Mouse (Mus musculus) thymus, adult 18-20 months (tissue): ENCODE results near the gene Rab12.

Experiments
- DNase-seq, 2 experiments: peaks; one replicate each; pipeline ENCODE4 v3.0.0; 2022; ENCODE audit warnings: mixed read lengths in 2 of 2

Rab12 gene

DNA sequence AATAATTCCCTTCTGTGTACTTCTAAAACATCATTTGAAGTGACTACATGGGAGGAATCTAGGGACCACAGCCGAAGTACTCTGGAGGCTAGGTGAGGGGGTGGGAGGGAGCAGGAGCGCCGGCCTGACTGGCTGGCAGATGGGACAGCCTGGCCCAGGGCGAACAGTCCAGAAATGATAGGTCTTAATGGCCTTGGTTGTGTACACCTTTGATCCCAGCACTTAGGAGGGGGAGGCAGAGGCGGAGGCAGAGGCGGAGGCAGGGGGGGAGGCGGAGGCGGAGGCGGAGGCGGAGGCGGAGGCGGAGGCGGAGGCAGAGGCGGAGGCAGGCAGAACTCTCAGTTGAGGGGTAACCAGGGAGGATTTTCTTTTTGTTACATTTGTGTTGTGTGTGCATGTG, 20.9 kb downstream of the Rab12 start:
- DNase-seq = no peak

DNA sequence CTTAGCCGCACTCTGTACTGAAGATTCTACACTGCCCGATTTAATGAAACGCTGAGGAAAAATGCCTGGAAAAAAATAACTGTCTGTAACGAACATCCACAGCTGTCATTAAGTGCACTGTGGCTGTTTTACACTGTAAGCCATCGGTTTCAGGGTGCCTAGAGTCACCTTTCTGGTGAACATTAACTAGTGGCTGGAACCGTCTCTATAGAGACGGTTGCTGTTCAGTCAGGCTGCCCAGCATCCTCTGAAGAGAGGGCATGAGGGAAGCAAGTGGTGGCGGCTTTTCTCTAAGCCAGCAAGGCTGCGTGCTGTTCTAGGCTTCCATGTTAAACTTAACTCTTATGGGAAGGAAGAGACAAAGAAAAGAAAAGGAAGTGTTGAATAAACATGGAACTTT, 22.9 kb downstream of the Rab12 start:
- DNase-seq = no peak

- DNase-seq = no peak
Measured at GRCm38 (mm10) chr17:66490022-66490601, 29.4 kb downstream of the Rab12 start.

- no peak for DNase-seq
Measured at GRCm38 (mm10) chr17:66486576-66486975, 33.0 kb downstream of the Rab12 start.

GRCm38 (mm10) chr17:66485742-66486141, 33.8 kb downstream of the Rab12 start:
- DNase-seq = peak; percentile 24 to 32

- DNase-seq = no peak
Measured at GRCm38 (mm10) chr17:66484965-66485364, 34.6 kb downstream of the Rab12 start.

DNA sequence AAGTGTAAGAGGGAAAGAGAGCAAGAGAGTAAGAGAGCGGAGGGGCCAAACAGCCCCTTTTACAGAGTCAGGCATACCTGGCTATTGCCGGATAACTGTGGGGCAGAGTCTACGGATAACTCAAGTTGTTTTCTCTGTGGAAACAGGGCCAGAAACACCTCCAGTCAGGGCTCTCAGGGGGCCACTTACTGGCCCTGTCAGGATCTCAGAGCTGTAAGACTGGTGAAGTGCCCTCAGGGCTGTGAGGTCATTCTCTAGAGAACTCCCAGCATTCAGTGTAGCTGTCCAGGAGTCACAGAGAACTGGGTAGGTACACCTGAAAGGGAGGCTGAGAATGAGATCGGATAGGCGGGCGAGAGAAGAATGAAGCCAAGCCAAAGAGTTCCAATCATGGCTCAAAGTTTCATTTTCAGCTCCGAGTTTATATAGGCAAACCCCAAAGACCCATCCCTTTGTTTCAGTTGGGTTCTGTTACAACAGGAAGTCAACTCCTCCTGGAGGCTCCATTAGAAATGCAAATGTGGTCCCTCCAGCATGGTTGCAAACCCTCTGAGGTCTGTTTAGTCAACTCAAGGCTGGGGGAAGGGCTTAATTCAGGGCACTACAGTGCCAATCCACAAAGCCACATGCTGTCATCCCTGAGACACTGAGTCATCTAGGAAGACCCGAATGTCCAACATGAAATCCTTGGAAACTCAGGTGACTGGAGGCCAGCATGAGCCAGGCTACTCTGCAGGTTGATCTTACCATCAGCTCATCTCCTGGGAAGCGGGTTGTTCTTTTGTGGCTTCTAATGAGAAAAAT, 35.7 kb downstream of the Rab12 start:
- DNase-seq = no peak

DNA sequence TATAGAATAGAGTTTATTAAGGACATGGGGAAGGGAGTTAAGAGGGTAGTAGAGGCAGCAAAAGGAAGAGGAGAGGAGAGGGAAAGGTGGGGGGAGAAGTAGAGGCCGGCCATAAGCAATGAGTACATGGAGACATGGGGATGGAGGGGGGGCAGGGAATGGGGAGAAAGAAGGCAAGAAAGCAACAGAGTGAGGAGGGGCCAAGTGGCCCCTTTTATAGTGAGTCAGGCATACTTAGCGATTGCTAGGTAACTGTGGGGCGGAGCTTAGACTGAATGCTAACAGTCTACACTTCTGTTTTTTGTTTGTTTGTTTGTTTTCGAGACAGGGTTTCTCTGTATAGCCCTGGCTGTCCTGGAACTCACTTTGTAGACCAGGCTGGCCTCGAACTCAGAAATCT, 38.2 kb downstream of the Rab12 start:
- DNase-seq = no peak

GRCm38 (mm10) chr17:66480491-66481278, 38.8 kb downstream of the Rab12 start:
- no peak for DNase-seq

GRCm38 (mm10) chr17:66479813-66480490, 39.6 kb downstream of the Rab12 start:
- DNase-seq = no peak

DNA sequence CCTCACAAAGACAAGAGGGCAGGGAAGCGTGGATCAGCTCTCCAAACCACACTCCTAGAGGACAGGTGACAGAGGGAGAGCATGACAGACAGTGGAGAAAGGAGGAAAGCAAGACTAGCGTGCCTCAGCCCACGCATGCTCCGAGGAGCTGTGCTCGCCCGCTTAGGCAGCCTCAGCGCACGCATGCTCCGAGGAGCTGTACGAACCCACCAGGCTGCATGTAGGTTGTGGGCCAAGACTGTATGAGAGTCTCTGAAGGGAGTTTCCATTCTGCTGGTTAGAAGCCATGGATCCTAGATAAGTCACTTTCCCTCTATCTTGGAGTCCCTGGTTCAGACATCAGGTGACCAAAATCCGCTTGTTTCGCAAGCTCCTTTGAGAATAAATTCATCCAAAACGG, 40.2 kb downstream of the Rab12 start:
- DNase-seq = no peak

GRCm38 (mm10) chr17:66473205-66473604, 46.3 kb downstream of the Rab12 start:
- DNase-seq = no peak

DNA sequence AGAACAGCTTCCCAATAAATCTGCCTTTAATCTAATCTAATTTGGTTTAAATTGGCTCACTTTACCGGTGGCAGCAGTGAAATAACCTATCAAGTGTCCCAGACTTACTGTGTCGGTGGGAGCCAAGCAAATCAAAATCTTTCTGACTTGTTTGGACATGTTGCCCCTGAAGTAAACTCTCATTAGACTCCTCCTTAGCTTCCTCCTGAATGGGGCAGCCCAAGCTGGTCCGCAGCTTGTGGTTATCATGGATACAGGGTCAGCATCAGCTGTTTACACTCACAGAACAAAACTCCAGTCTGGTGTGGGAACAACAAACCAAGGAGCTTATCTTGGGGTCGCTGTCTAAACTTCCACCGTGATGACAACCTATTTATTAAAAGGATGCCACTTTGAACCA, 47.8 kb downstream of the Rab12 start:
- DNase-seq = no peak

DNA sequence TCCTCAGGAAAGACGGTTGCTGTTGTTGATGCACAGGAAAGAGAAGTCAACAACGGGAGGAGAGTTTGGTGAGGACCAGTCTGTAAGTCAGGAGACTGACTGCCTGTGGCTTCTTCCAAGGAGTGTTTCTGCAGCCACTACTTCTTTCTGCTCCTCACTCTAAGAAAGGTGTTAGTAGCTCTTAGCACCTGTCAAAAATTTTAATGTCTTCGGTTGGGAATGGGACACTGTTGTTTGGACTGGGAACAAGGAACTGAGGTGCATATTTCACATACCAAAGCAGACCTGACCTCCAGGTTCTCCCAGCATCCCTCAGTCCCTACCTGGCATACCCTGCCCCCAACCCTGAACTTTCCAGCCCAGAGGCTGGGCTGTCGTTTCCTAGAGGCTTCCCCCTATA, 48.3 kb downstream of the Rab12 start:
- no peak for DNase-seq

- no peak for DNase-seq
Measured at GRCm38 (mm10) chr17:66470020-66470419, 49.5 kb downstream of the Rab12 start.

GRCm38 (mm10) chr17:66457278-66457677, 62.3 kb downstream of the Rab12 start:
- no peak for DNase-seq

GRCm38 (mm10) chr17:66451143-66451542, 68.4 kb downstream of the Rab12 start:
- DNase-seq = peak; percentile 19 to 30

GRCm38 (mm10) chr17:66450526-66451070, 68.9 kb downstream of the Rab12 start:
- no peak for DNase-seq

DNA sequence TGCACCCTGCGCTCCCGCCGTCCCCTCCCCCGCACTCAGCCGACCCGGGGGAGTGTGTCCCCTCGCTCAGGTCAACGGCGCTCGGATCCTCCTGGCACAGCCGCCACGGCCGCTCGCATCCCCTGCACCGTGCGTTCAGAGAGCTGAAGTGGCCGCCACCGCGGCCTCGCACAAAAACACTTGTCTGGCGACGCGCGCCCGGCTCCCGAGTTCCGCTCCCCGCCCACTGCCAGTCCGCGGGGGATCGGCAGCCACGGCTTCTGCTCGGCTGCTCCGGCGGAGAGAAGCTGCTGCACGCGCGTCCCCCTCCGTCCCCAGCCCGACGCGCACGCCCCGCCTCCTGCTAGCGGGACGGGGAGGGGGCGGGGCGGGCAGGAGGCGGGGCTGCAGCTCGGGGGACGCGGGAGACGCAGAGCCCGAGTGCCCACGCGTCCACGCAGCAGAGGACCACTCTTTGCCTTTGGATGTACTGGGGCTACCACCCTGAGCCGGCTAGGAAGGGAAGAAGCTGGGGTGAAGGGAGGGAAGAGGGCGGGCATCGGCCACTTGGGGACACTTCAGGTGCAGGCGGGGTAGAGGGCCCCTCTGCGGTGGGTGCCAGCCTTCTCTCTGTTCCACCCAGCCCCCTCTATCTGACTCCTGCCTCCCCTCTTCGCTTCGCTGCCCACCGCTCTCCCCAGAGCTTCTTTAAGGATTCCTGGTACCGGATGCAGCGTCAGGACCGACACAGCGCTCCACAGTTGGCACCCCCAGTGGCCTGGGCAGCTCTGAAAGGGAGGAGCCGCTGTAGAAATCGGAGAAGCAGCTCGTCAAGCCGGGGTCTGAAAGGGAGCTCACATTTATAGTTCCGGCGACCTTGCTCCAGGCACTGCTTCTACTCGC, 69.8 kb downstream of the Rab12 start, which contains the start of gene Mtcl1:
Gene Mtcl1 (minus strand): TSS at position 291 of the 882 bp plus-strand sequence.
- peak; percentile 35 to 36 for DNase-seq

GRCm38 (mm10) chr17:66448421-66449405, 70.8 kb downstream of the Rab12 start:
- DNase-seq = peak; percentile 6 to 8
